Mouse (Mus musculus): Measurements from ENCODE around the gene 2310002L09Rik. TPM values are rescaled to one million over a fixed set of nuclear protein-coding genes. Genes with fewer than 3 reads are reported as not detected.
"Not testable (repeated sequence)": the region's sequence is repeated elsewhere in the genome, so short reads cannot be mapped to it uniquely, and the experiment has no call there.

The 2310002L09Rik gene
- total RNA-seq (2012; rRNA removed): not detected in 2 replicates
- not detected for polyA plus RNA-seq (2012; ENCODE audit: insufficient read depth in 1 of 2, insufficient read length in 2 of 2, low read depth in 1 of 2, low replicate concordance in 2 of 2, missing spikeins in 1 of 2)

DNA sequence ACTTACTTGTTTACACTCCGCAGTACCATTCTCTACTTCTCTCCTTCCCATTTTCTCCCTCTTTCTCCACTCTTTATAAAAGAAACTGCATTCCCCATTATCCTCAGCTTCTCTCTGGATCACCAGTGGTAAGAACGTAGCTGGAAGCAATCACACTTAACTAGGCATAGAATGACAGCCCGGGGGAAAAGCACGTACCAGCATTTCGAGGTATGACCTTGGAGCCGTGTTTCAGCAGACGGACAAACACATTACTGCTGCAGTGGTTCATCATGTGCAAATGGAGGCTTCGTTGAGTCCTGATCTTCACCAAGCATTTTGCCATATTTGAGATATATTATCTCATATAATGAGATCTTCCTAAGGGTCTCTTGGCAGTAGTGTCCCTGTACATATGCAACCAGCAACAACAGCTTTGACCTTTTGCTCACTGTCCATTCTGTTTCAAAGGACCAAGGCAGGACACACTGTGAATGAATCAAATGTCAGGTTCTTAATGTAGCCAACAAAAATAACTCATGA lies at the start of gene 2310002L09Rik:
2310002L09Rik (minus strand) TSS at position 472 of the 522 bp plus-strand sequence.
- H3K79me2 ChIP-seq (ENCODE audit: control insufficient read depth, insufficient read depth, low read length, poor library complexity): no peaks in the 10 kb centered on the region
- H3K9ac ChIP-seq (ENCODE audit: control insufficient read depth, low read depth, low read length, poor library complexity, severe bottlenecking): no peak within 1 kb of the TSS
- no peak within 1 kb of the TSS for H3K4me3 ChIP-seq (ENCODE audit: control insufficient read depth in 1 of 2, insufficient read depth in 1 of 2, low read depth in 2 of 2, low read length in 2 of 2)
- DNase-seq (ENCODE audit: low read depth, low spot score): no peak
- no peaks in the 10 kb centered on the region for H3K4me1 ChIP-seq (ENCODE audit: control insufficient read depth in 1 of 2, insufficient read depth in 2 of 2, low read length in 2 of 2)
- H3K36me3 ChIP-seq (ENCODE audit: control insufficient read depth in 1 of 2, insufficient read depth in 2 of 2, low read length in 2 of 2): no peaks in the 10 kb centered on the region
- no peak within 1 kb of the TSS for H3K27ac ChIP-seq (ENCODE audit: control insufficient read depth, low read depth, low read length)
- no peak for TF ChIP-seq CTCF (IDR thresholded peaks at IDR 0.05 in 2 of 3, conservative IDR thresholded peaks at IDR 0.05 in 1 of 3; ENCODE audit: control insufficient read depth in 1 of 3, insufficient read depth in 1 of 3, low read depth in 2 of 3, low read length in 3 of 3, poor library complexity in 1 of 3, severe bottlenecking in 1 of 3)
- TF ChIP-seq ETS1 (IDR thresholded peaks at IDR 0.05; ENCODE audit: low read depth, low read length): no peak
- TF ChIP-seq ELF1 (IDR thresholded peaks at IDR 0.05; ENCODE audit: low read depth, low read length): no peak
- no peak for TF ChIP-seq E2F4 (IDR thresholded peaks at IDR 0.05; ENCODE audit: borderline replicate concordance, low read depth, low read length)
- TF ChIP-seq BHLHE40 (IDR thresholded peaks at IDR 0.05; ENCODE audit: borderline replicate concordance, low read depth, low read length): no peak
- no peak for TF ChIP-seq POLR2AphosphoS5 (IDR thresholded peaks at IDR 0.05; ENCODE audit: borderline replicate concordance, low read depth, low read length)
- TF ChIP-seq MAX (IDR thresholded peaks at IDR 0.05; ENCODE audit: low read length): no peak
- TF ChIP-seq TCF12 (IDR thresholded peaks at IDR 0.05; ENCODE audit: low read depth, low read length): no peak
- no peak for TF ChIP-seq GABPA (IDR thresholded peaks at IDR 0.05; ENCODE audit: low read depth, low read length)
- H3K27me3 ChIP-seq (ENCODE audit: control insufficient read depth in 1 of 2, insufficient read depth in 2 of 2, low read length in 2 of 2): no peaks in the 10 kb centered on the region
- H3K9me3 ChIP-seq (replicated peaks; ENCODE audit: insufficient read depth, low read length): no peaks in the 10 kb centered on the region

DNA sequence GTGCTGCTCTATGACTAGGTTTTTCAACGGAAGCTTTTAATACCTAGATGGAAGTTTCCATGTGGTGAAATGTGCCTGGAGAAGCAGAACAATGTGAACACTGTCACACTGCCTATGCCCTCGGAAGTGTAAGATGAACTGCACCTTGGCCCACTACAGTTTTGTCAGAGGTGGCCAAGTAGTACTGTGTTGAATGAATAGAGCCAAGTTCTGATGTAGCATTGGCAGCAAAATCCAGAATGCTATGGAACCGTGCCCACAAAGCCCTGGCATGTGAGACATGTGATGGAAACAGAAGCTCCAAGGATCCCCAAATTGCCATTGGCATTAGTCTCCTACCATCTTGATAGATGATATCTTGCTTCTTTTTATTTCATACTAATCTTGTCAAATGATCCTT lies 29.8 kb upstream of the 2310002L09Rik start:
- TF ChIP-seq ZKSCAN1 (IDR thresholded peaks at IDR 0.05; ENCODE audit: low read depth, low read length): no peak
- no peak for DNase-seq (ENCODE audit: low read depth, low spot score)
- Histone ChIP-seq H3K27ac (ENCODE audit: control insufficient read depth, low read depth, low read length) (no peak overlapping the region), H3K9me3 (replicated peaks; ENCODE audit: insufficient read depth, low read length) (no peaks in the 10 kb centered on the region), H3K4me1 (ENCODE audit: control insufficient read depth in 1 of 2, insufficient read depth in 2 of 2, low read length in 2 of 2) (no peaks in the 10 kb centered on the region), H3K4me3 (ENCODE audit: control insufficient read depth in 1 of 2, insufficient read depth in 1 of 2, low read depth in 2 of 2, low read length in 2 of 2) (no peak overlapping the region), H3K36me3 (ENCODE audit: control insufficient read depth in 1 of 2, insufficient read depth in 2 of 2, low read length in 2 of 2) (no peaks in the 10 kb centered on the region), H3K79me2 (ENCODE audit: control insufficient read depth, insufficient read depth, low read length, poor library complexity) (no peaks in the 10 kb centered on the region), H3K9ac (ENCODE audit: control insufficient read depth, low read depth, low read length, poor library complexity, severe bottlenecking) (no peak overlapping the region), H3K27me3 (ENCODE audit: control insufficient read depth in 1 of 2, insufficient read depth in 2 of 2, low read length in 2 of 2) (no peaks in the 10 kb centered on the region)

DNA sequence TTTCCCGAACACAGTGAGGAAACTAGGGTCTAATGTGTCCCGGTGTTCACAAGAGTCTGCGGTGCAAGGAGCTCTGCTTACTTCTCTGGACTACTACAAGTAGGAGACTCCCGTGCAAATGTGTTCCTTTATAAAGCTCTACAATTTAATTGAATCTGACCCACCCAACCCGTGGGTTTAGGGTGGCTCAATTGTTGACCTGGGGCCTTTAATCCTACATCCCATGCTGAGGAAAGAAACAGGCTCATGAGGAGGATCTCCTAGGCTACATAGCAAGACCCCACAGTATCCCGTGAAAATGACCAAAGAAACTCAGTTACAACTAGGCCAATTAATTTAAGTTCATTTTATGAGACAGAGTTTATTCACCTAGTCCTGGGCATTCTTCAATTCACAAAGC lies 30.0 kb downstream of the 2310002L09Rik start, which contains the start of gene Gm11756:
Gm11756 (minus strand) TSS at position 101 of the 400 bp plus-strand sequence.
- H3K4me3 ChIP-seq (ENCODE audit: control insufficient read depth in 1 of 2, insufficient read depth in 1 of 2, low read depth in 2 of 2, low read length in 2 of 2); H3K79me2 ChIP-seq (ENCODE audit: control insufficient read depth, insufficient read depth, low read length, poor library complexity); H3K36me3 ChIP-seq (ENCODE audit: control insufficient read depth in 1 of 2, insufficient read depth in 2 of 2, low read length in 2 of 2); DNase-seq (ENCODE audit: low read depth, low spot score); H3K9me3 ChIP-seq (replicated peaks; ENCODE audit: insufficient read depth, low read length); H3K27ac ChIP-seq (ENCODE audit: control insufficient read depth, low read depth, low read length); H3K4me1 ChIP-seq (ENCODE audit: control insufficient read depth in 1 of 2, insufficient read depth in 2 of 2, low read length in 2 of 2); H3K9ac ChIP-seq (ENCODE audit: control insufficient read depth, low read depth, low read length, poor library complexity, severe bottlenecking); H3K27me3 ChIP-seq (ENCODE audit: control insufficient read depth in 1 of 2, insufficient read depth in 2 of 2, low read length in 2 of 2): not testable (repeated sequence)

DNA sequence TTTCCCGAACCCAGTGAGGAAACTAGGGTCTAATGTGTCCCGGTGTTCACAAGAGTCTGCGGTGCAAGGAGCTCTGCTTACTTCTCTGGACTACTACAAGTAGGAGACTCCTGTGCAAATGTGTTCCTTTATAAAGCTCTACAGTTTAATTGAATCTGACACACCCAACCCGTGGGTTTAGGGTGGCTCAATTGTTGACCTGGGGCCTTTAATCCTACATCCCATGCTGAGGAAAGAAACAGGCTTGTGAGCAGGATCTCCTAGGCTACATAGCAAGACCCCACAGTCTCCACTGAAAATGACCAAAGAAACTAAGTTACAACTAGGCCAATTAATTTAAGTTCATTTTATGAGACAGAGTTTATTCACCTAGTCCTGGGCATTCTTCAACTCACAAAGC lies 44.8 kb downstream of the 2310002L09Rik start, which contains the start of gene Gm13871:
Gm13871 (minus strand) TSS at position 101 of the 400 bp plus-strand sequence.
- not testable (repeated sequence) for DNase-seq (ENCODE audit: low read depth, low spot score); H3K4me3 ChIP-seq (ENCODE audit: control insufficient read depth in 1 of 2, insufficient read depth in 1 of 2, low read depth in 2 of 2, low read length in 2 of 2); H3K27ac ChIP-seq (ENCODE audit: control insufficient read depth, low read depth, low read length); H3K9me3 ChIP-seq (replicated peaks; ENCODE audit: insufficient read depth, low read length); H3K36me3 ChIP-seq (ENCODE audit: control insufficient read depth in 1 of 2, insufficient read depth in 2 of 2, low read length in 2 of 2); H3K4me1 ChIP-seq (ENCODE audit: control insufficient read depth in 1 of 2, insufficient read depth in 2 of 2, low read length in 2 of 2); H3K9ac ChIP-seq (ENCODE audit: control insufficient read depth, low read depth, low read length, poor library complexity, severe bottlenecking); H3K27me3 ChIP-seq (ENCODE audit: control insufficient read depth in 1 of 2, insufficient read depth in 2 of 2, low read length in 2 of 2); H3K79me2 ChIP-seq (ENCODE audit: control insufficient read depth, insufficient read depth, low read length, poor library complexity)

DNA sequence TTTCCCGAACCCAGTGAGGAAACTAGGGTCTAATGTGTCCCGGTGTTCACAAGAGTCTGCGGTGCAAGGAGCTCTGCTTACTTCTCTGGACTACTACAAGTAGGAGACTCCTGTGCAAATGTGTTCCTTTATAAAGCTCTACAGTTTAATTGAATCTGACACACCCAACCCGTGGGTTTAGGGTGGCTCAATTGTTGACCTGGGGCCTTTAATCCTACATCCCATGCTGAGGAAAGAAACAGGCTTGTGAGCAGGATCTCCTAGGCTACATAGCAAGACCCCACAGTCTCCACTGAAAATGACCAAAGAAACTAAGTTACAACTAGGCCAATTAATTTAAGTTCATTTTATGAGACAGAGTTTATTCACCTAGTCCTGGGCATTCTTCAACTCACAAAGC lies 59.6 kb downstream of the 2310002L09Rik start, which contains the start of gene Gm11757:
Gm11757 (minus strand) TSS at position 101 of the 400 bp plus-strand sequence.
- not testable (repeated sequence) for H3K4me1 ChIP-seq (ENCODE audit: control insufficient read depth in 1 of 2, insufficient read depth in 2 of 2, low read length in 2 of 2); H3K9ac ChIP-seq (ENCODE audit: control insufficient read depth, low read depth, low read length, poor library complexity, severe bottlenecking); H3K27ac ChIP-seq (ENCODE audit: control insufficient read depth, low read depth, low read length); H3K79me2 ChIP-seq (ENCODE audit: control insufficient read depth, insufficient read depth, low read length, poor library complexity); H3K36me3 ChIP-seq (ENCODE audit: control insufficient read depth in 1 of 2, insufficient read depth in 2 of 2, low read length in 2 of 2); H3K4me3 ChIP-seq (ENCODE audit: control insufficient read depth in 1 of 2, insufficient read depth in 1 of 2, low read depth in 2 of 2, low read length in 2 of 2); DNase-seq (ENCODE audit: low read depth, low spot score); H3K27me3 ChIP-seq (ENCODE audit: control insufficient read depth in 1 of 2, insufficient read depth in 2 of 2, low read length in 2 of 2); H3K9me3 ChIP-seq (replicated peaks; ENCODE audit: insufficient read depth, low read length)

Data from MEL (cell line).